ENCODE assay signal across 8 mouse cellular contexts in genomic region chr12:83484855-83485745, GRCm38 (mm10). TPM values are rescaled to one million over a fixed set of nuclear protein-coding genes. Genes with fewer than 3 reads are reported as not detected.
DNase-seq lines count a peak whose midpoint lies in the region; ATAC-seq and TF ChIP-seq lines count a peak whose summit lies in the region.

No protein-coding gene starts in this region.

- H3K27me3 ChIP-seq in kidney, embryonic 15.5 days: peaks cover 6% of the 10 kb centered on the region
- peaks cover 59% of the 10 kb centered on the region for H3K27me3 ChIP-seq in embryonic facial prominence, embryonic 10.5 days (replicated peaks; ENCODE audit: low read depth, poor library complexity, severe bottlenecking)
- H3K27me3 ChIP-seq in hindbrain, postnatal 0 days (ENCODE audit: insufficient read depth, low read length): no peaks in the 10 kb centered on the region
- H3K27me3 ChIP-seq in neural tube, embryonic 12.5 days (replicated peaks): no peaks in the 10 kb centered on the region

- H3K9ac ChIP-seq in kidney, embryonic 15.5 days: peak overlapping the region; percentile 72
- H3K9ac ChIP-seq in hindbrain, postnatal 0 days (replicated peaks; ENCODE audit: low read length): peak overlapping the region; percentile 75
- H3K9ac ChIP-seq in neural tube, embryonic 12.5 days: peak overlapping the region; percentile 79

- H3K27ac ChIP-seq in kidney, embryonic 15.5 days: 0 out of 2 replicates have a peak overlapping the region, but pooled peaks have one; percentile 22
- H3K27ac ChIP-seq in embryonic facial prominence, embryonic 10.5 days (replicated peaks): no peak overlapping the region
- H3K27ac ChIP-seq in hindbrain, postnatal 0 days: peak overlapping the region; percentile 90; the same call in 1 of the 2 replicates
- H3K27ac ChIP-seq in neural tube, embryonic 12.5 days: no peak overlapping the region

- peak; percentile 50 for TF ChIP-seq CTCF in hindbrain, postnatal 0 days (IDR thresholded peaks at IDR 0.05; ENCODE audit: low read depth)

- H3K4me2 ChIP-seq in kidney, embryonic 15.5 days: peak overlapping the region; percentile 99
- peak overlapping the region; percentile 98 for H3K4me2 ChIP-seq in hindbrain, postnatal 0 days (ENCODE audit: low read depth, low read length)
- H3K4me2 ChIP-seq in neural tube, embryonic 12.5 days (replicated peaks): peak overlapping the region; percentile 100

- intact Hi-C loops in gastrocnemius, postnatal 14 days (cut with DNase I; ENCODE audit: low total_unique reads): no loop called here

- 2% methylated on average over 24 of the region's 24 CpGs for WGBS in kidney, embryonic 15.5 days
- WGBS in embryonic facial prominence, embryonic 10.5 days: under 1% methylated on average over 24 of the region's 24 CpGs
- under 1% methylated on average over 24 of the region's 24 CpGs for WGBS in hindbrain, postnatal 0 days
- under 1% methylated on average over 24 of the region's 24 CpGs for WGBS in neural tube, embryonic 12.5 days

- no peaks in the 10 kb centered on the region for H3K36me3 ChIP-seq in kidney, embryonic 15.5 days
- no peaks in the 10 kb centered on the region for H3K36me3 ChIP-seq in embryonic facial prominence, embryonic 10.5 days (replicated peaks)
- H3K36me3 ChIP-seq in hindbrain, postnatal 0 days (ENCODE audit: insufficient read depth, low read length): no peaks in the 10 kb centered on the region
- H3K36me3 ChIP-seq in neural tube, embryonic 12.5 days: no peaks in the 10 kb centered on the region

- H3K9me3 ChIP-seq in kidney, embryonic 15.5 days (replicated peaks): no peaks in the 10 kb centered on the region
- H3K9me3 ChIP-seq in embryonic facial prominence, embryonic 10.5 days: no peaks in the 10 kb centered on the region
- no peaks in the 10 kb centered on the region for H3K9me3 ChIP-seq in hindbrain, postnatal 0 days (ENCODE audit: low read length)
- no peaks in the 10 kb centered on the region for H3K9me3 ChIP-seq in neural tube, embryonic 12.5 days

- H3K4me3 ChIP-seq in kidney, embryonic 15.5 days (replicated peaks): peak overlapping the region; percentile 80
- peak overlapping the region; percentile 78 for H3K4me3 ChIP-seq in embryonic facial prominence, embryonic 10.5 days
- H3K4me3 ChIP-seq in hindbrain, postnatal 0 days (ENCODE audit: low read length): peak overlapping the region; percentile 81
- peak overlapping the region; percentile 80 for H3K4me3 ChIP-seq in neural tube, embryonic 12.5 days

- no peak for ATAC-seq in kidney, embryonic 15.5 days (replicated peaks; ENCODE audit: low FRiP score)
- ATAC-seq in hindbrain, postnatal 0 days: no peak
- ATAC-seq in neural tube, embryonic 12.5 days (ENCODE audit: low FRiP score, low read depth): no peak

- DNase-seq in kidney, postnatal 14 days: no peak
- DNase-seq in R1 (ENCODE audit: low read depth, low spot score): peak; percentile 54
- peak; percentile 28 for DNase-seq in embryonic facial prominence, embryonic 10.5 days (ENCODE audit: low spot score)
- DNase-seq in hindbrain, postnatal 0 days (ENCODE audit: low spot score): peak; percentile 72
- DNase-seq in urinary bladder, postnatal 4 days (ENCODE audit: low spot score in 2 of 2): no peak
- DNase-seq in gastrocnemius, postnatal 14 days: no peak

- H3K4me1 ChIP-seq in kidney, embryonic 15.5 days: peaks cover 42% of the 10 kb centered on the region
- H3K4me1 ChIP-seq in embryonic facial prominence, embryonic 10.5 days: peaks cover 40% of the 10 kb centered on the region
- H3K4me1 ChIP-seq in hindbrain, postnatal 0 days (ENCODE audit: insufficient read depth, low read length): no peaks in the 10 kb centered on the region
- H3K4me1 ChIP-seq in neural tube, embryonic 12.5 days: peaks cover 28% of the 10 kb centered on the region

RNA-seq across cellular contexts. Expression of gene Dpf3, which starts 2.4 kb away (rescaled TPM):
- polyA plus RNA-seq in kidney, embryonic 15.5 days (2015; fragmentation: Nextera tagmentation; extraction: Ambion mirVana): 14.8 and 14.9 TPM in 2 replicates
- 2.8 and 3.0 TPM in 2 replicates for polyA plus RNA-seq in embryonic facial prominence, embryonic 10.5 days (2016; fragmentation: Nextera tagmentation; extraction: Ambion mirVana)
- 35.8 and 38.9 TPM in 2 replicates for total RNA-seq in hindbrain, postnatal 0 days (2014; rRNA removed)
- polyA plus RNA-seq in hindbrain, postnatal 0 days (2015; fragmentation: Nextera tagmentation; extraction: Ambion mirVana): 16.0 and 19.8 TPM in 2 replicates
- 17.4 and 22.8 TPM in 2 replicates for polyA plus RNA-seq in neural tube, embryonic 12.5 days (2016; fragmentation: Nextera tagmentation; extraction: Ambion mirVana)
- total RNA-seq in gastrocnemius, postnatal 14 days (2021): 10 to 100 TPM; 18.7 to 19.5 TPM

RNA-seq across cellular contexts. Expression of gene Dcaf4, which starts 35.2 kb away (rescaled TPM):
- 27.6 and 30.8 TPM in 2 replicates for polyA plus RNA-seq in kidney, embryonic 15.5 days (2015; fragmentation: Nextera tagmentation; extraction: Ambion mirVana)
- polyA plus RNA-seq in embryonic facial prominence, embryonic 10.5 days (2016; fragmentation: Nextera tagmentation; extraction: Ambion mirVana): 29.5 and 30.1 TPM in 2 replicates
- total RNA-seq in hindbrain, postnatal 0 days (2014; rRNA removed): 45.0 and 55.6 TPM in 2 replicates
- 34.5 and 36.9 TPM in 2 replicates for polyA plus RNA-seq in hindbrain, postnatal 0 days (2015; fragmentation: Nextera tagmentation; extraction: Ambion mirVana)
- 30.1 and 30.2 TPM in 2 replicates for polyA plus RNA-seq in neural tube, embryonic 12.5 days (2016; fragmentation: Nextera tagmentation; extraction: Ambion mirVana)
- 10 to 100 TPM; 21.2 to 25.8 TPM for total RNA-seq in gastrocnemius, postnatal 14 days (2021)

Comparison
In these comparisons a context has a peak if more than half of its experiments do, and no peak if none do; other contexts are left out.
1. H3K27ac ChIP-seq: peak in kidney, embryonic 15.5 days (single experiment) and hindbrain, postnatal 0 days (single experiment); none in embryonic facial prominence, embryonic 10.5 days (single experiment) and neural tube, embryonic 12.5 days (single experiment).
2. DNase-seq: peak in R1 (single experiment), embryonic facial prominence, embryonic 10.5 days (single experiment) and hindbrain, postnatal 0 days (single experiment); none in kidney, postnatal 14 days (single experiment), urinary bladder, postnatal 4 days (0 of 2) and gastrocnemius, postnatal 14 days (single experiment).
3. Peak in every context shown above with its lines, with median percentiles within 50 percentile points of each other: H3K4me2 ChIP-seq, H3K4me3 ChIP-seq and H3K9ac ChIP-seq.